Mouse (Mus musculus) E14TG2a.4 (cell line): ENCODE results near the gene Rpe.

ENCODE experiments used
- H3K27me3 ChIP-seq: 2 replicates; pipeline ENCODE4 v1.6.1; 2014; ENCODE audit warnings: low read length, control low read depth; ENCODE audit not compliant: insufficient read depth
- H3K36me3 ChIP-seq: 2 replicates; pipeline ENCODE4 v1.6.1; 2014; ENCODE audit warnings: low read length, control low read depth; ENCODE audit not compliant: insufficient read depth
- H3K4me1 ChIP-seq: replicated peaks from 2 replicates; pipeline ENCODE4 v1.6.1; 2014; ENCODE audit warnings: low read depth, low read length, control low read depth
- H3K4me3 ChIP-seq: replicated peaks from 2 replicates; pipeline ENCODE4 v1.5.1; 2014; ENCODE audit warnings: mild to moderate bottlenecking, low read length
- H3K9me3 ChIP-seq: 2 replicates; pipeline ENCODE4 v1.6.1; 2014; ENCODE audit warnings: low read length, control low read depth
- CTCF ChIP-seq: conservative IDR thresholded peaks from 2 replicates; pipeline ENCODE4 v1.5.1; 2014; ENCODE audit warnings: low read length
- NANOG ChIP-seq: IDR thresholded peaks from 2 replicates; pipeline ENCODE4 v1.6.1; 2014; ENCODE audit warnings: borderline replicate concordance, low read length, mixed read lengths
- POU5F1 ChIP-seq: IDR thresholded peaks from 2 replicates; pipeline ENCODE4 v1.6.1; 2014; ENCODE audit warnings: low read length, borderline replicate concordance

The Rpe gene

DNA sequence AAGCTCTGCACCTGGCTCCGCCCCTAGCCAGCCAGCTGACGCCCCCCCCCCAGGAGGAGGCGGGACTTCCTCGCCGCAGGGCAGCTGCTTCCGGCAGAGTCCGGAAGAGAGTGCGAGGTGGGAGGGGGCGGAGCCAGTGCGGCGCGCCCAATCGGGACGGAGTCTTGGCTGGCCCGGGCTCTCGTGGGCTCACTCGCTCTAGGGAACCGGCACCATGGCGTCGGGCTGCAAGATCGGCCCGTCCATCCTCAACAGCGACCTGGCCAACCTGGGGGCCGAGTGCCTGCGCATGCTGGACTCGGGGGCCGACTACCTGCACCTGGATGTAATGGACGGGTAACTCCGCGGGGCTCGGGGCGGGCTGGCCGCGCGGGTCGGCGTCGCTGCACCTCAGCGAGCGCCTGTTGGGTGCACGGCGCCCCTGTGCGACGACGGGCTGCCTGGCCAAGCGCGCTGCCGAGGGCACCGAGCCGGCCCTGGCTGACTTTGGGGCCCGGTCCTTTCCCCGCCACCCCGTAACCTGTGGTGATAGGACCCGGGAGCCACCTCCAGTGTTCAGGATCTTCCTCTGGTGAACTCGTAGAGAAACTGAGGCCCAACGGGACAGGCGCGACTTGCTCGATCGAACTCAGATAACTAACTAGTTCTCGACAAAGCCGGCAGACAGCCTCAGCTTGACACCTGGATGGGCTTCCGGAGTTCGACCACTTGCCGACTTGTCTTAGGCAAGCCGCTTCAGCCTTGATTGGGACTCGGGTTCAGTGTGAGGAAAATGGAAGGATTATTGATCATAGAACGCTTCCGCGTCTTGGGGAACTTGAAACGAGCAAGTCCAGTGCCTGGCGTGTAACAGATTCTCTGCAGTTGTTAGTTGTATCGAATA, at the start of gene Rpe:
TSS of gene Rpe (plus strand) at position 139 of the 883 bp plus-strand sequence.
- Histone ChIP-seq H3K36me3 (peaks cover 24% of the 10 kb centered on the region), H3K4me1 (peaks cover 36% of the 10 kb centered on the region), H3K4me3 (peak within 1 kb of the TSS; percentile 93), H3K9me3 (peaks cover 18% of the 10 kb centered on the region), H3K27me3 (no peaks in the 10 kb centered on the region)
- TF ChIP-seq NANOG, result no peak

DNA sequence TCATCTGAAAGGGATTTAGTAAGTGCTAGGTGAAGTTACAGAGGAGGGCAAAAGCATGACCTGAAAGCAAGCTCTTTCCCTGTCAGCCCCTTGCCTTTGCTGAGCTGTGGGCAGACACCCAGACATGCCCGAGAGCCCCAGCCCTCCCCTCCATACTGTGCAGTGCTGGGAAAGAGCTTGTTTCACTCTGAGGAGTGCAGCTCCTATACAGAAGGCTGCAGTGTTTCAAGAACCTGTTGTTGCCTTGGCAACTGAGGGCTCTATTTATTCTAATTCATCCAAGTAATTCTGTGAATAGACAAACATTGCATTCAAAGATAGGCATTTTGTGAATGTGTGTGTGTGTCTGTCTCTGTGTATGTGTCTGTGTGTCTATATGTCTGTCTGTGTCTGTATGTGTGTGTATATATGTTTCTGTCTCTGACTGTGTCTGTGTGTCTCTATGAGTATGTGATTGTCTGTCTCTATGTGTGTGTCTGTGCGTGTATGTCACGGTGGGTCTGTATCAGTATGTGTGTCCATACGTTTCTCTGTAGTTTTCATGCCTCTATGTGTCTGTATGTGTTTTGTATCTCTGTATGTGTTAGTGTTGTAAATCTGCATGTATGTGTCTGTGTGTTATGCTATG, 45.4 kb upstream of the Rpe start:
- no peak overlapping the region for H3K4me3 ChIP-seq
- peaks cover 4% of the 10 kb centered on the region for H3K9me3 ChIP-seq
- no peaks in the 10 kb centered on the region for H3K36me3 ChIP-seq
- no peaks in the 10 kb centered on the region for H3K27me3 ChIP-seq
- no peaks in the 10 kb centered on the region for H3K4me1 ChIP-seq
- no peak for TF ChIP-seq NANOG
- TF ChIP-seq CTCF, result no peak

DNA sequence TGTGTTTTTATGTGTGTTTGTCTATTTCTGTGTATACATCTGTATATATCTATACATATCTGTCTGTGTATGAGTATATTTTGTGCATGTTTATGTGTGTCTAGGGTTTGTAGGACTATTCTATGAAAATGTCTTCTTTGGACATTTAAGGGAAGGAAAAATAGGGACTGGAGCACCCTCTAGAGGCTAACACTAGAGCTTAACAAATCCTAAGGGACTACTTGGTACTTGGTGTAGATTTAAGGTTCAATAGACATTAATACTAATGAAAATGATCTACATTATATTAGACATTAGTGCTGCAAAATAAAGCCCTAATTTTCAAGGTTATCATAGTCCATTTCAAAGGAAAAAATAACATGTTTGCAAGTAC, 44.9 kb upstream of the Rpe start:
- Histone ChIP-seq H3K27me3 (no peaks in the 10 kb centered on the region), H3K36me3 (no peaks in the 10 kb centered on the region), H3K4me3 (no peak overlapping the region), H3K4me1 (no peaks in the 10 kb centered on the region), H3K9me3 (peaks cover 4% of the 10 kb centered on the region)
- TF ChIP-seq POU5F1 (no peak), CTCF (peak; percentile 58)

GRCm38 (mm10) chr1:66671475-66671874, 29.2 kb upstream of the Rpe start:
- no peak for TF ChIP-seq POU5F1
- TF ChIP-seq NANOG, result no peak
- TF ChIP-seq CTCF, result no peak
- Histone ChIP-seq H3K27me3 (peaks cover 12% of the 10 kb centered on the region; the same call in 1 of the 2 replicates), H3K9me3 (no peaks in the 10 kb centered on the region), H3K4me1 (0 out of 2 replicates have a peak, but pooled peaks cover 4% of the 10 kb centered on the region), H3K36me3 (no peaks in the 10 kb centered on the region), H3K4me3 (no peak overlapping the region)

DNA sequence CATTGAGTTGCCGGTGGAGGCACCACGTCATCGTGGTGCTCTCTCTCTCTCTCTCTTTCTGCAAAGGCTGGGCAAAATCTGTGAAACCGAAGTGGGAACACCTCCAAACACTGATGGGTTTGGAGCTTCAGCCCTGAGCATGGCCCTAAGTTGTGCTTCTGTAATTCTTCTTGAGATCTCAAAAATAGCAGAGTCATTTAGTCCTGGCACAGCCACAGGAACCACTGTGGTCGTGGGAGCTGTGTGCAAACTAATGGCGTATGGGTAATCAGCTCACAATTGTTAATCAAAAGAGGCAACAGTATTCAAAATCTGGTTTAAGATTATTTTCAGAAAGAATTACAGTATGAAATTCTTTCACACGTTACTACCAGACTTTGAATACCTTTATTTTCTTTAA, 27.8 kb upstream of the Rpe start:
- TF ChIP-seq POU5F1, result no peak
- no peak for TF ChIP-seq NANOG
- no peak for TF ChIP-seq CTCF
- H3K4me3 ChIP-seq, result no peak overlapping the region

DNA sequence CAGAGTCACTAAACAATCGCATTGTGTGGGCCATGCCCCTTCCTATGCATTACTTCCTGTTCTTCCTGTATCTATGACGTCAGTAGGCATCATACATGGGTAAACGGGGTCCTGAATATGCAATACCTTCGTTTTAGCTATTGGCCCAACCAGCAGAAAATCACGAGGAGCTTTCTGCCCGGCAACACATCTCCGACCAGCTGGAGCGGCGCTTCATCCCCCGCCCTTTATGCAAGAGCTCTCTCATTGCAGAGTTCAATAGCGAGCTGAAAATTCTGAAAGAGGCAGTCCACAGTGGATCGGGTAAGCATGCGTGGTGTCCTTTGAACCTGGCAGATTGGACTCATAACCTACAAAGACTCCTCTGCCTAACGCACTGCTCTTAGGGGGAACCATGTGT, 22.7 kb upstream of the Rpe start:
- H3K36me3 ChIP-seq, result no peaks in the 10 kb centered on the region

More for the DNA sequence above, 27.8 kb upstream of the Rpe start:
- H3K27me3 ChIP-seq, result peaks cover 15% of the 10 kb centered on the region; the same call in 1 of the 2 replicates
- H3K9me3 ChIP-seq, result no peaks in the 10 kb centered on the region
- H3K4me1 ChIP-seq, result peaks cover 11% of the 10 kb centered on the region
- H3K36me3 ChIP-seq, result no peaks in the 10 kb centered on the region

DNA sequence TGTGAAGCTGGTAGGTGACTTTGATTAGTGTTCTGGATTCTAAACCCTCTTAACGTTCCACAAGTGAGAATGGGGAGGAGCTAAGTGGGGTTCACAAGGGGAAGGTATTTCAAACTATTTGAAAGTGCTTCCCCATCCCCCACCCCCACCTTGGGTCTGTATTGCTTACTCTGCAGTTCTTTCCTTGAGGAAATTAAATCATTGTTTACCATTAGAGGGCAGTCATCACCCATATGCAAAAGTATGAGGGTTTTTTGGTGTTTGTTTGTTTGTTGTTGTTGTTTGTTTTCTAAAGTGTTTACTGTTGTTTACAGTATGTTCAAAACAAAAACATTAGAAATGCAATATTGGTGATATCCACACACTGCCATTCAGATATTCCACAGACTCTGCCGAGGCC, 22.0 kb upstream of the Rpe start:
- H3K4me3 ChIP-seq, result no peak overlapping the region
- H3K36me3 ChIP-seq, result no peaks in the 10 kb centered on the region
- H3K27me3 ChIP-seq, result peaks cover 12% of the 10 kb centered on the region; the same call in 1 of the 2 replicates
- TF ChIP-seq CTCF (no peak), NANOG (no peak), POU5F1 (no peak)
- H3K4me1 ChIP-seq, result peaks cover 14% of the 10 kb centered on the region
- H3K9me3 ChIP-seq, result no peaks in the 10 kb centered on the region

More for the DNA sequence above, 22.7 kb upstream of the Rpe start:
- peaks cover 12% of the 10 kb centered on the region; the same call in 1 of the 2 replicates for H3K27me3 ChIP-seq
- H3K9me3 ChIP-seq, result no peaks in the 10 kb centered on the region
- H3K4me3 ChIP-seq, result no peak overlapping the region
- H3K4me1 ChIP-seq, result peaks cover 14% of the 10 kb centered on the region
- no peak for TF ChIP-seq POU5F1
- no peak for TF ChIP-seq CTCF
- TF ChIP-seq NANOG, result no peak

DNA sequence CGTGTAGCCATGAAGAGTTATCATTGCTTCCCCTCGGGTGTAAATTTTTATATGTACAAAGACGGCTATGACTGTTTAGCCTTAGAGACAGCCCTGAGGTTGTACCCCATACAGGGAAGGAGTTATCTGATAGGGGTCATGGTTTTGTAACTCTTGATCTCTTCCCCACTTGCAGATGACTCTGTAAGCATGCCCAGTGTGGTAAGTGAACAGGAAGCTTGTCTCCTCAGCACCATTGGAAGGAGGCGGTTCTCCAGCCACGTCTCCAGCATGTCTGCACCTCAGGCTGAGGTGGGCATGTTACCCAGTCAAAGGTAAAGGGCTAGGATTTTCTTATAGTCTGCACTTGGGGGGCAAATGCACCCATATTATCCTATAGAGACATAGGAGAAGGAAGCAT, 17.7 kb upstream of the Rpe start:
- no peaks in the 10 kb centered on the region for H3K9me3 ChIP-seq
- H3K27me3 ChIP-seq, result 0 out of 2 replicates have a peak, but pooled peaks cover 5% of the 10 kb centered on the region
- no peak overlapping the region for H3K4me3 ChIP-seq
- TF ChIP-seq POU5F1, result no peak
- no peak for TF ChIP-seq NANOG
- no peak for TF ChIP-seq CTCF
- H3K36me3 ChIP-seq, result no peaks in the 10 kb centered on the region
- H3K4me1 ChIP-seq, result peaks cover 1% of the 10 kb centered on the region; the same call in 1 of the 2 replicates

DNA sequence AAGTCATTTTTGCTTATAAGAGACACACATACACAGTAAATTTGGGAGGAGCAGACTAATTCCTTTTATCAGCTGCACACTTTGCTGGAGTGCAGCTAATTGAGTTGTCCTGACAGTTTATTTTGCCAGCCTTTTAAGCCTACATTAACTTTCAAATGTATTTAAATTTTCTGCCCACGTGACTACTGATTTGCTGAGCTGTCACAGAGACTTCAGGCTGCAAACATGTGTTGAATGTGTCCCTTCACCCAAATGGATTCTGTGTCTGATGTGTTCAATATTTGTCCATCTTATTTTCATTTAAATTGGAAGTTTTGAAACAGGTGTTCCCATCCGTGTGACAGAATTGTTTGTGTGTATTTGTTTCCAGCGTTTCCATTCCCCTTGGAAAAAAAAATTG, 8.9 kb upstream of the Rpe start:
- Histone ChIP-seq H3K27me3 (no peaks in the 10 kb centered on the region), H3K36me3 (no peaks in the 10 kb centered on the region), H3K4me3 (no peak overlapping the region), H3K4me1 (no peaks in the 10 kb centered on the region; the same call in 1 of the 2 replicates), H3K9me3 (no peaks in the 10 kb centered on the region)
- no peak for TF ChIP-seq POU5F1
